Mouse (Mus musculus): ENCODE data around the gene Pcsk1n.

DNA sequence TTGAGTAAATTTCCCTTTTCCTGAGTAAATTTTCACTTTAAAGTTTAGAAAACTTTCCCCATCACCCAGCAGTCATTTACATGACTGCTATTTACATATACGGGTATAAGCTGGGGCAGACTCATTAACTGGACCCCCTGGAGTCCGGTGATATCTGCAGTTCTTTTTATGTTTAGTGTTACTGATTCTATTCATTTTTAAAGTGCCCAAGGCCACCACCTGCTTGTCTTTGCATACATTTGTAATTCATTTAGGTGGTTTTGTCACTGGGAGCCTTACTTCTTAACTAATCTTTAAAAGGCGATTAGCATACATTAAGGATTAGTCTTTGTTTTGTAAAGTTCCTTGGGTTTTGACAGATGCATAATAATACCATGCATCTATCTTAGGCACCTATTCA is 49.8 kb upstream of the Pcsk1n start:
- TF ChIP-seq CTCF (IDR thresholded peaks at IDR 0.05; ENCODE audit: extremely low read depth, insufficient read depth, insufficient read length, insufficient replicate concordance) (no peak), POLR2A (IDR thresholded peaks at IDR 0.05; ENCODE audit: low read depth, low read length) (no peak)

All from spleen, adult 2 months (tissue).